Mouse (Mus musculus): Measurements from ENCODE around the gene Stab2. TPM values are rescaled to one million over a fixed set of nuclear protein-coding genes. Genes with fewer than 3 reads are reported as not detected.

Stab2 gene
- total RNA-seq (2021): under 1 TPM; 0.28 to 0.30 TPM

DNA sequence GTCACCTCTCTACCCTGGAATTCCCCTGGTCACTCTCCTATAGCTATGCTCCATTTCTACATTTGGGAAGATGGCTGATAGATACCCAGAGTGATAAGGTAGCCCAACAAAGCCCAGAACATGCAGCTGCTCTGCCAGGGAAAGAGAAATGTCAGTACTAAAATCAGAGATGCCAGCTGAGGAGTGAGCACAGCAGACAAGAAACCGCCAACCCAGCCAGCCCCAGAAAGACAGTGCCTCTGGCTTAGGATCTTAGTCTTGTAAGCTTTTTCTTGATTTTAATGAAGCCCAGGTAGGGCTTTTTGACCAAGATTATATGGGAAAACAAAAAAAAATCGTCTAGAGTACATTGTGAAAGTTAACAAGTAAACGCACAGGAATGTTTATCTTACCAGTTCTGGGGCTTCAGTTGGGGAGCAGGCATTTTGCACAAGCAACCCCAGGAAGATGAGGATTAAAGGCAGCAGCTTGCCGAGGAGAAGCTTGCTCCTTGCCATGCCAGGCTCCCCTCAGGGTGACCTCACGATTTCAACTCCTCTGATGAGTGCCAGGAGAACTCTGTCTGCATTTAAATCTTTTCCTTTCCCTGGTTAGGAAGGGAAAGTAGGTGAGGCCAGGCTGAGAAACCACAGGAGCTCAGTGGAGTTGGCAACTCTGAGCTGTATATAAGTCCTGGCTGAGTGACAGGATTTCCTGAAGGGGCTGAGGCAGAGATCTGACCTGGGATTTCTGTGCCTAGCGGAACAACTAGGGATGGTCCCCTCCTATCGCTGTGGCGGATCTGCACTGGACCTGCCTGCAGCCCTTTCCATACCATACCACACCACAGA lies at the start of gene Stab2:
TSS of gene Stab2 (minus strand) at position 641 of the 830 bp plus-strand sequence.
- DNase-seq: no peak

DNA sequence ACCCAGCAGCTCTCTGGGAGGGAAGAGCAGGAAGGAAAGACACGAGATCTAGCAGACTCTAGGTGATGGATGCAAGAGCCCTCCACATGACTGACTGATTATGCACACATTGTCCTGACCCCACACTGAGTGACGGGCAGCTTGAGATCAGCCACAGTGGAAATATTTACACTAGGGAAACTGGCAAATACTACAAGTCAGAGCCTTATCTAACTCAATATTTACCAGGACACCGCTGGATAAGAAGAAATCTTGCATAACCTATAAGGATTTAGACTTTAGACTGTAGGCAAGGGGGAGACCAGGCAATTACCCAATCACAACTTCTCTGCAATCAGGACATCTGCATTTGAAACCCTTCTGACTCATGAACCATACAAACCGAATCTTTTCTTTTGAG lies 43.9 kb upstream of the Stab2 start:
- DNase-seq: no peak

DNA sequence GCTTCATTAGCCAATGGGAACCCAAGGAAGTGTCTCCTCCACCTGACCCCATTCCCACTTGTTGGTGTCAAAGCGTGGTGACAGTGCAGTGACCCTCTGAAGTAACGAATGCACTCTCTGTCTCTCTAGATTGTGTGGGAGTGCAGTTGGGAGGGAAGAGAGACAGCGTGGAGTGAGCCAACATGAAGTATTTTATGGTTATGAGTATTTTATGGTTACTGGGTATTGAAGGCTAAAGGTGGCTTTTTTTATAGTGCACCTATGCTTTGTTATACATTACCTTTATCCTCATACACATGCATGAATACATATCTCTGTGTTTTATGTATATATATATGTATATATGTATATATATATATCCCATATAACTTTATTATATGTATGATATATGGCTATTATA lies 41.4 kb upstream of the Stab2 start:
- DNase-seq: no peak

DNA sequence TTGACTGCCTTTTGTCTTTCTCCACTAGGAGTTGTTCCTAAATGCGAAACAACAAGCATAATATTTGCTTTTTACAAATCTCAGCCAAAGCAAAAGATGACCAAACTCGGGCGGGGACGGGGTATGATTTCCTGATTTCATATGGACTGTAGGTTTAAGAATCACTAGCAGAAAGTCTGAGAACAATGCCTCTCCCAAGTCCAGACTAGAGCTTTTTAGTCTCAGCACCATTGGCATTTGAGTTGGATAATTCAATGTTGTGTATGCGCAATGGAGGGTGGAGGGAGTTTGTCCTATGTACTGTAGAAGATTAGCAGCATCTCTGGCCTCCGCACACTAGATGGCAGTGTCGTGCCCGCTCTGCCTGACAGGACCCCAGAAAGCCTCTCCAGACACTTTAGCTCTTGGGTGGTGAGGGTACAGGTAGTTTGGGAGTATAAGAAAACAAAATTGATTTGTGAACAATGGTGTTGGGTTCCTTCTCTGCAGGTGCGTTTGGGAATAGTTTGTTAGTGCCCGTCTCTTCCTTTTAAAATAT lies 39.2 kb upstream of the Stab2 start:
- DNase-seq: no peak

DNA sequence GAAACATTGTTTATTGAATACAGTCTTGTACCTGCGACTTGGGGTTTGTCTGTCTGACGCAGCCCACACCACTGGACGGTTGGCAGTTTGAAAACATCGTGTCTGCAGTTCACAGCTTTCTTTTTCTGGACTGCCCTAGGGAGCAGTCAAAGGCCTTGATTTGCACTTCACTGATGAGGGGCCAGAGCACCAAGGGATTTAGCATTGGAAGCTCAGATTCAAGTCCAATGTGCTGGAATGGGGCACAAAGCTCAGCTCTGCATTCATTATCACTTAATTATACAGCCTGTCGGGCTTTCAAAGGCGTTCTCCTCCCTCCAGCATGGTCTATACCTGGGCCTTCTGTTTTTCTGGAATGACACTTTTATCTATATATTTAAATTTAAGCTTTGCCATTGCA lies 38.6 kb upstream of the Stab2 start:
- no peak for DNase-seq

DNA sequence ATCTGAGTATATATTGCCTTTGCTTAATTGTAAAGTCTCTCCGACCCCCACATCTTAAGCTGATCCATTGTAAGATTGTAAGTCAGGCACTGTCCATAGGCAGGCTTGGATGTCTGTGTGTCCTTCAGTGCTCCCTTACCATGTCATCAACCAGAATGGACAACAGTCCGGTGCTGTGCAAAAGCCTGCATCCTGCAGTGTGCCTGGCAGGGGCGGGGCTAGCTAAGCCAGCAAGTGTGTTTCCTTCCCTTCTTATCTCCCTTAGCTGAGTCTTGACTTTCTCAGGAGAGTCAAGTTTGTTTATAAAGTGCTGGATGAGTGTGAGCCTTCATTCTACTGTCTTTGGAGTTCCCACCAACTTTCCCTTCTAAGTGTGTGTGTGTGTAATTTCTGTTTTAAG lies 37.4 kb upstream of the Stab2 start:
- DNase-seq: no peak

DNA sequence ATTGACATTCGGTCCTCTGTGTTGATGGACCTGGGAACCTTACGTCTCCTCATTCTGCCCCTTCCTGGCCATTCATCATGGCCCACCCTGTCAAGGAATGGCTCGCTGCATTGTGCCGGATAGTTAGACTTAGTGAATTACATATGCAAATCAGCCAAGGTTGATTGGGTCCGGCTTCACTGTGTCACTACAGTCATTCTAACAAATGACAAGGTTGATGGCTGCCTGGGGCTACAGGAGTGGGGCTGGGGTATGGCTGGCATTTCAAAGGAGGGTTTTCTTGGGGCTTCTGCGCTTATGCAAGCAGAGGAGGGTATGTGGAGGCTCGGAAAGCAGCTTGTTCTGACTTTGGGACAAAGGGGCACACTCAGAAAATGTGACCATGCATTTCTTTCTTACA lies 33.4 kb upstream of the Stab2 start:
- no peak for DNase-seq

DNA sequence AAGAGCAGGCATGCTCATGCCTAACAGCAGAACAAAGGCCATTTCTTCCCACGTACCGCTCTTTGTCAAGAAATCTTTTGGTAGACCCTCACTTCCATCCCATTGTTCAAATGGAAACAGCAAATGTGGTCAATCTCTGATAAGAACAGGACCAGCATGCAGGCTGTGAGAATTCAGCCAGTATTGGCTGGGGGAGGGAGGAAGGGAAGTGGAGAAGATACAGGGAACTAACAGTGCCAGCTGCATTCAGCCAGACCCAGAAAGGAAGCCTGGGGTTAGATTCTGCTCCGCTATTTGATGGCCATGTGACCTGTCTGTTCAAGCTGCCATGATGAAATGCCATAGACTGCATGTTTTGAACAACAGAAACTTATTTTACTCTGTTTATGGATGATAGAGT lies 32.0 kb upstream of the Stab2 start:
- DNase-seq: no peak

DNA sequence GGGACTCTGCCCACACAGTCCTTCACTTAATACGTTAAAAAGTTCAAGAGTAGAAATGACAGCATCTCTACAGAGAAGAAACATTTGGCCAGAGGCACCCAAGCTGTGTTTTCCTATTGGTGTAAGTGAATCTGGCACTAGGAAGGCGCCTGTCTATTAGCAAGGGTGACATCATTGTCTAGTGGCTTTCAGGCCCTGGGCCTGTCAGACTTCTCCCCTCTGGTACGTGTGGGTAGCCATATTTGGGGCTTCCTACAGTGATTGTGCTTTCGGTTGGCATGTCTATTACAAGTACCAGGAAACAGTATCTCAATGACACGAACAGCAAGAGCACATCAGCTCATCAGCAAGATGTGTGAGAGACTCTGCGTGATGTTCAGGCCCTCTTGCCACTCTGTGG lies 31.5 kb upstream of the Stab2 start:
- DNase-seq: no peak

DNA sequence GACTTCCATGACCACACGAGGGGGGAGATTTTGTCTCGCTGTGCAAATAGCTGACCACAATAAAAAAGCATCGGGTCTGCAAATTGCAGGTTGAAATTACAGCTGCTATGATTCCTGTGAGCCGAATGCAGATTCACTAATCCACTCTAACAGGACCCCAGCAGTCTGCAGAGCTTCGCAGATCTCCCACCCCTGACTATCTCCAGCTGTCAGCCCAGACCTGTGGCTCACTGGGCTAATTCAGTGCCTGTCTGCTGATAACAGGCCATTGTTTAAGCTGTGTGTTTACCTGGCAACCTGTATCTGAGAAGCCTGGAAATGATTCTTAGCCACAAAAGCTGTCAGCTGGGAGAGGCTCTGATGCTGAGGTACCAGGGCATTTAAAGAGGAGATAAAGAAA lies 29.2 kb upstream of the Stab2 start:
- no peak for DNase-seq

DNA sequence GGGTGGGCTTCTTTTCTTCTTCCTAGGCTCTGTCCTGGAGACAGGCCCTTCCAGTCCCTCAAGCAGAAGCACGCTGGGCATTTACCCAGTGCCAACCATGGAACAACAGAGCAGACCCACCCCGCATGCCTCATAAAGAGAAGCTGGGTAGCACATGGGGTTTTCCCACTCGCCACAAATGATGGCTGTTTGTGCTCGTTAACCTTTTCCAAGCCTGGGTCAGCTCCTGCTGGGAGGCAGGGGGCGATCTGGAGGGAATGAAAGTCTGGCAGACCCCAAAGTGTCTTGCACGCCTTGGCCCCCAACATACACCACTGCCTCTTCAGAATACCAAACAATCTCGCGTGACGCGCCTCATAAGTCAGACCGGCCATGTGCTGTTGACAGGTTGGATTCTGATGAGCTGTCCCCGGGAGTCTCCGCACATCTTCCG lies 28.5 kb upstream of the Stab2 start:
- no peak for DNase-seq

DNA sequence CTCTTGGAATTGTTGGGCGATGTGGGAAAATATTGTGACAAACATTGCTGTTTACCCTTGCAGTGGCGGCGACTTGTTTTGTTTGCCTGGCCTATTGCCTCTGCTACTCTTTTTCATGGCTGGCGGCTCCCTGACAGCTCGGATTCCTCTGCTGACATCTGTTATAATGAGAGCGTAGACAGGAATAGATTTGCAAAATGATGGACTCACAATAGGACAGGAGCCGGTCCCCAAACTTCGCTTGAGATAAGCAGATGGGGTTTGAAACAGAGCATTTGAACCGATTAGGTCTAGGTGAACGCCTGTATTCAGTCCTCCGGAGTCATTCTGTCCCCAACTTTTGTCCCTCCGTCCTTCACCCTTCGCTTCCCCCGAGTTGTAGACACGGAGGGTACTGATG lies 28.0 kb upstream of the Stab2 start:
- DNase-seq: peak in 1 of 2 experiments; percentile 12

DNA sequence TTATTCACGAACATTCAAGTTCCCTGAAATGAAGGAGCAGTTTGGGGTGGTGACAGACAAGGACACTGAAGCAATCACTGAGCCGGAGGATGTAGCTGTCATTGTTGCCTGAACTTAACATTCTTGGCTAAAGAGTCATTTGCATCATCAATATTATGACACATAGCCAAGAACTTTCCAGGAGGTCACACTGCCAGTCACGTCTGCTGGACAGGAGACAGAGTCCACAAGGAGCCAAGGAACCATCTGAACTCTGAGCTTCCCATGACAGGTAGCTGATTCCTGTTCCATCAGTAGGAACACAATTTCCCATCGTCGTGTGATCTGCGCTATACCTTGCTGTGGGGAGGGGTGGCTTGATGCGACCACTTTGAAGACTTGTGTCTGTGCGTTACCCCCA lies 24.9 kb upstream of the Stab2 start:
- DNase-seq: no peak

DNA sequence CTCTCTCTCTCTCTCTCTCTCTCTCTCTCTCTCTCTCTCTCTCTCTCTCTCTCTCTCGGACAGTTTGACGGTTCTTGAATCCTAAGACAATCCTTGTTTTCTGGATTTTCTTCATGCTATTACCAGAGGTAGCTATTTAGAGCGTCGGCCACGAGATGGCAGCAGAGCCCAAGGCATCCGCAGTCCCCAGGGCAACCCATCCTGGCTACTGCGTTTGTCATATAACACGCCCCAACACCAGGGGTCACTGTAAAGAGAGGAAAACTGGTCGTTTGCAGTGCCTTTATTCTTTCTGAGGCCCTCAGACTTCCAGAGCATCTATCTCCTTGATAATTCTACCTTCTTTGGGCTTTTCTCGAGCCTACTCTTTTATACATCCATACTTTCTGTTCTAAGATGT lies 17.1 kb upstream of the Stab2 start:
- DNase-seq: peak; percentile 74 to 82

DNA sequence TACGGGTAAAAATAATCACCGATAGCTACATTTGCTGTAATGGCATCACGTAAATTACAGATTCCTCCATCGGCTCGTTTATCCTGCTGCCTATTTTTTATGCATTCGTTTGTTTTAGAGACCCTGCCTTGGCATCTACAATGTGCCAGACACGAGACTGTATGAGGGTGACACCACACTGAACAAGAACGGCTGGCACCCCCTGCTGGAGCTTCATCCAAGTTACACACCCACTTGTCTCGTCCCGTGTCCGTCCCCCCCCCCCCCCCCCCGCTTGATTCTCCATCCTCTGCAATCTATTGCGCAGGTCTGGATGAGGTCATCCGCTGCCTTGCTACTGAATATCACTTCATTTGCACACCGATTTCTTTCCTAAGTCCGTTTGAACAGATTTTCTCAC lies 12.9 kb upstream of the Stab2 start:
- peak; percentile 11 to 13 for DNase-seq

DNA sequence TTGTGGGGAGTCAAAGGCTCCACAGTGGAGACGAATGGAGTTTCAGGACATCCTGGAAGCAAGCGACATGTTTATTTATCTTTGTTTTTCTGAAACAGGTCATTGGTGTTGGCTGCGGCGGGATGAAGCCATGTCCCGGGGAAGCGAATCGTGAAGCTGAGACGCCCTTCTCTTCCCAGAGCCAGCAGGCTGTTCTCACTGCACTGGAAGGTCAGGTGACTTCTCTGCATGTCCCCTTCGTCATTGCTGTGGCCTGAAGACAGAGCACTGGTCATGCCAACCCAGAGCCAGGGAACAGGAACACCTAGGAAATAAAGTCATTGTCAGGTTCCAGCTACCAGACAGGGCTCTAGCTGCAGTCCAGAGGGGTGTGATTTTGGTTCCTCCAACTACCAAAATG lies 11.1 kb upstream of the Stab2 start:
- no peak for DNase-seq

DNA sequence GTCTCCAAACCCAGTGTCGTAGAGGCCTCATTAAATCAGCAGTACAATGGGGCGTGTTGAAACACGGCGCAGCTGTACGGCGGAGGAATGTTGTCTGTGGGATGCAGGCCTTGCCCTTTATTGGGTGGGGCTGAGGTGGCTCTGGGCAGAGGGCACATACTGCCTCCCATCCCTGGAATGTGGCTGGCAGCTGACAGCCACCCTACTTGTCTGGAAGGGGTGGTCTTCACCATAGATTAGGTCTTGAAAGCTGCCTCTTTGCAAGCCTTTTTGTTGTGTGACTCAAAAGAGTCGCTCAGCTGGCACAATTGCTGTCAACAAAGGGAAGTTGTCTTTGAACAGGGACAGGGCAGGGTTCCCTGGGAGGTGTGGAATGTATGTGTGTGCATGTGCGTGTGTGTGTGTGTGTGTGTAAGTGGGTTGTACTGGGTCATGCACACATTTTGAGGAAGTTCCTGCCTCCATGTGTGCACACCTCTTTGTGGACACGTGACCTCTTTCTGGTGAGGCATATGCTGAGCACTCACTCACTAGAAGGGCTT lies 8.4 kb upstream of the Stab2 start:
- no peak for DNase-seq

DNA sequence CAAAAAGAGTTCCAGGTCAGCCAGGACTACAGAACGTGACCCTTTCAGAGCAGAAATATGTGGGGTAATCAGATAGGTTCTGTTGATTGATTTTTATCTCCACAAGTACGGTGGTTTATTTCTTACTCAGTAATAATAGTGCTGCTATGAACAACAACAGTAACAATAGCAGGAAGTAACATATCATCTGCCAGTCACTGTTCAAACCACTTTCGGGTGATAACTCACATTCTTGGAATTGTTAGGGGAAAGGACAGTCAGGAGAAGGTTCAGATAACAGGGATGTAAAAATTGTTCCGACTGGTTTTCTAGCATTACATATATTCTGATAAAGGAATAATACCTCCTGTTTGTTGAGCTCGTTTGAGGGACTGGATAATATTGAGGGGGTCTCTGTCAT lies 7.6 kb upstream of the Stab2 start:
- DNase-seq: no peak

DNA sequence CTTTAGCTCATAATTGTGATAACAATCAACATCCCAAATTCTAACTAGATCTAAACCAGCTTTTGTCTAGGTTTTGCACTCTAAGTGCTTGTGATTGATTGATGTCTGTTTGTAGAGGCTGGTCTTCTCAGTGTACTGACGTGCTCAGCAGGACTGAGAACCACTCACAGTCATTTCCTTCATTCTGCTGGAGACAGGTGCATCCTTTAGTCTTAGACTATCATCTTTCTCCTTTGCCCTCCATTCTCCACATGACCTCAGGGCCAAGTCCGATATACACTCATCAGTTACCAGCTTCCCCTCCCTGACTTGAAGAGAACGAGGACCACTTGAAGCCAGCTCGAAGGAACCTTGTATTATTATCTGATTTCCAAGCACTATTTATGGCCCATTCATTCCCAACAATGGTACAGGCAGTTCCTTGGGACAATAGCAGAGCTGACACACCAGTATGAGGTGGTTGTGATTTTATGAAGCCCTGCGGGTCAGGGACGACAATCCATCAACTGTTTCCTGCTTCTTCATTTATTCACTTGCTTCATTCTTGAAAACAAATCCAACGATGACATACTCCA lies 6.7 kb upstream of the Stab2 start:
- no peak for DNase-seq

DNA sequence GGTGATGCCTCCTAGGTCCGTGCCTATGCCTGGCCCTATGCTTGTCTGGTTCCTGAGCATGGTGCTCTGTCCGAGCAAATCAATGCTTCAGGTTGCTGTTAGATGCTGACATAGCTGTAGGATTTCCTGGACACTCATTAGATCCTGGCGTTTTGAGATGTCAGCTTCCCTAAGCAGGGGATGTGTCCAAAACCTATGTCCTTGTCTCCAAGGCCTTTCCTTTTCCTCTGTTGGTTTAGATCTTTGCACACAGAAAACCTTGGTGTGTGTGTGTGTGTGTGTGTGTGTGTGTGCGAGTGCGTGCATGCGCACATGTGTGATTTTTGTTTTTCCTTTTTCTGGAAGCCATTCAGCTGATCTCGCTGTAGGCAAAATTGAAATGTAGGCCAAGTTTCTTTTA lies 4.3 kb upstream of the Stab2 start:
- no peak for DNase-seq

DNA sequence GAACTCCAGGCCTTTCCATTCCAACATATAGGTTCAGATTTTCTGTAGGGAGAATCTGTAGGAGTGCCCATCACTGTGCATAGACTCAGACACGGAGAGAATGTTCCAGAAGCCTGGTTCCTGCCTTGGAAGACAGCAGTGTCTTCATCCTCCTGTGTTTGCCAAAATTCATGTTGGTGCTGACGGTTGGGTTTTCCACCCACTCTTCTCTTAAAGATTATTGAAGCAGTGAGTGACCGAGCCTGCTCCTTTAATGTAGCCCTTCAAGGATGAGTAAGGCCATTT lies 332 bp upstream of the Stab2 start:
- DNase-seq: no peak

DNA sequence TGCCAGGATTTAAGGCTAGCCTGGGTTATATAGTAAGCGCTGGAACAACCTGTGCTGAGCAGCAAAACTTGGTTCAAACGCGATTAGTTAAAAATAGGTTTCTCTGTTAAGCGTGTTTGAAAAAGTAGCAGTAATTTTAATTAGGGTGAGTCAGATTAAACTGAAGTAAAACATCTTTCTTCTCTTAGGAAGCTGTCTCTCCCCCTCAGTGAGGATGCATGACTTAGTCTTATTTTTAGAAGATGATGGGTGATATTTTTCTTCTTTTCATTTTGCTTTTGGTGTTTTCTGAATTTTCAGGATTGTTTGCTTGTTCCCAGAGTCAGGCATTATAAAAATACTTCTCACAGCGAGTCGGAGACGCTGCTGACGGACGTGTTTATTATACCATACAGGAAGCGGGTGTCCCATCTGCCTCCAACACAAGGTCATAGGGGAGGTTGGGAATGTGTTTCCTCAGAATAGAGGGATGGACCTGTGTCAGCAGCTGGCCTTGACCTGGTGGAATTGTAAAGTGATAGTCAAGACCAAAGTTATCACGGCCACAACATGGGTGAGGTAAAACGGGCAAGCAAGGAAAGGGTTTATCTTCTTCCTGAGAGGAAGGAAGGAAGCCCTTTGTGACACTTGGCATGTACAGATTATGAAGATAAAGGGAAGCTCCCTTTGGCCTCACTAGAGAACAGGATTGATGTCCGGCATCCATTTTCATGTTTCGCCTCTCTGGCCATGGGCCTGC lies 15.4 kb downstream of the Stab2 start:
- no peak for DNase-seq

DNA sequence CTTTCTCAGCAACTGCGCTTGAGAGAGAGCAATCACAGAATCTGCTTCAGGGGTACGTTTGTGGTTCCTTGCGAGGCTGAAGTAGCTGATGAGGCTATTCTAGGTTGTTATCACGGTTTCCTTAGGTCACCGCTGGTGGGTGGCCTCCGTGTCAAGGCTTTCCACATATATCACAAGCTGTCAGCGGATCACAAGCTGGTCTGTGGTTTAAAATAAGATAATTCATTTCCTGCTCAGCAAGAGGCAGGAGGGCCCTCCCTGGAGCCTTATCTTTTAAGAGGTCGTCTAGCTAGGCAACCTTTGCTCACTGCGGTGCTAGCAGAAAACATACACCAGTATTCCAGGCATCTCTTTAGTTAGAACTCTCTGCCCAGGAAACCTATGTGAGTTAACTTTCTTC lies 17.2 kb downstream of the Stab2 start:
- no peak for DNase-seq
